10 mouse cellular contexts compared by ENCODE assay signal in the genomic region with DNA sequence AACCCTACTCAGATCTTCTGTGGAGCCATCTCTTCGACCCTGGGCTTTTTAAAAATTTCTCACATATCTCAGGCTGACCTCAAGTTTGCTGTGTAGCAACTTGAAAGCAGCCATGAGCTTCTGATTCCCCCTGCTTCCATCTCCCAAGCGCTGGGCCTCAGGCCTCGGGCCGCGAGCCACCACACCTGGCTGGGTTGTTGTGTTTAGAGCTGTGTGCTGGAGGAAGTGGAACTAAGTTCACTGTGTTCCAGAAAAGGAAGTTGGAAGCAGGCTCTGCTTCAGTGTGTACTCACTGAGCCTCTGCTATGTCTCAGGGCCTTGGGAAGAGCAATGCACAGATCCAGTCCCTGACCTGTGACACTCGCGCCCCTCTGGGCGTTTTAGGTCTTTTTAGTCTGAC. TPM values are rescaled to one million over a fixed set of nuclear protein-coding genes. Genes with fewer than 3 reads are reported as not detected.
DNase-seq lines count a peak whose midpoint lies in the region; ATAC-seq and TF ChIP-seq lines count a peak whose summit lies in the region.
"Had no signal": no experiment of that assay in that cellular context is flagged by ENCODE, and none has a peak within 500 bp of the region (broad histone marks: within the 10 kb centered on the region; RNA-seq: fewer than 3 reads in every experiment).

No protein-coding gene starts in this region.

- DNase-seq in liver, adult 2 months (ENCODE audit: extremely low read depth, low read depth, low spot score): peak; percentile 87
- no peak for DNase-seq in liver
- no peak for DNase-seq in liver, embryonic 11.5 days (ENCODE audit: low spot score)
- DNase-seq in splenic B cell, adult 2 months (ENCODE audit: low read depth, low spot score): peak; percentile 47
- DNase-seq in urinary bladder, postnatal 36 days (ENCODE audit: low spot score in 2 of 2): no peak
- DNase-seq: left cerebral cortex, postnatal 4 days; thymus, adult 18-20 months had no signal

- TF ChIP-seq CTCF in liver, adult 2 months (IDR thresholded peaks at IDR 0.05; ENCODE audit: low read depth, low read length): no peak

- TF ChIP-seq POLR2A in liver, adult 2 months (IDR thresholded peaks at IDR 0.05; ENCODE audit: extremely low read depth, insufficient read depth, low read length): no peak

- peaks cover 8% of the 10 kb centered on the region; the same call in 1 of the 2 replicates for H3K4me1 ChIP-seq in forebrain, embryonic 12.5 days
- H3K4me1 ChIP-seq in forebrain, embryonic 13.5 days: peaks cover 12% of the 10 kb centered on the region
- peaks cover 20% of the 10 kb centered on the region for H3K4me1 ChIP-seq in liver, adult 2 months (ENCODE audit: control insufficient read depth, insufficient read depth, low read length)
- peaks cover 25% of the 10 kb centered on the region for H3K4me1 ChIP-seq in liver, embryonic 11.5 days (replicated peaks; ENCODE audit: control insufficient read depth, insufficient read depth, low read length)

- 95% methylated on average over 8 of the region's 8 CpGs for WGBS in forebrain, embryonic 12.5 days
- WGBS in forebrain, embryonic 13.5 days: 92% methylated on average over 8 of the region's 8 CpGs
- WGBS in liver, adult 2 months: 29% methylated on average over 8 of the region's 8 CpGs
- 79% methylated on average over 8 of the region's 8 CpGs for WGBS in liver, embryonic 11.5 days

- no peaks in the 10 kb centered on the region for H3K9me3 ChIP-seq in forebrain, embryonic 12.5 days
- peaks cover 5% of the 10 kb centered on the region; the same call in 1 of the 2 replicates for H3K9me3 ChIP-seq in forebrain, embryonic 13.5 days (replicated peaks)
- H3K9me3 ChIP-seq in liver, embryonic 11.5 days (ENCODE audit: control insufficient read depth, low read length): no peaks in the 10 kb centered on the region

- no peak for ATAC-seq in forebrain, embryonic 12.5 days (ENCODE audit: low FRiP score)
- no peak for ATAC-seq in forebrain, embryonic 13.5 days
- no peak for ATAC-seq in liver, embryonic 11.5 days (replicated peaks; ENCODE audit: low FRiP score)
- no peak for ATAC-seq in CD4-positive, CD25-positive, alpha-beta regulatory T cell, adult 4 months

- H3K27ac ChIP-seq in forebrain, embryonic 12.5 days: no peak overlapping the region
- H3K27ac ChIP-seq in forebrain, embryonic 13.5 days: no peak overlapping the region
- H3K27ac ChIP-seq in liver, adult 2 months (replicated peaks; ENCODE audit: insufficient read depth, low read depth, low read length): peak overlapping the region; percentile 66
- no peak overlapping the region for H3K27ac ChIP-seq in liver, embryonic 11.5 days (ENCODE audit: low read depth, low read length)

- no peak overlapping the region for H3K4me3 ChIP-seq in forebrain, embryonic 12.5 days (replicated peaks)
- no peak overlapping the region for H3K4me3 ChIP-seq in forebrain, embryonic 13.5 days
- no peak overlapping the region for H3K4me3 ChIP-seq in liver, adult 2 months (ENCODE audit: insufficient read depth, low read depth, low read length)
- H3K4me3 ChIP-seq in liver, embryonic 11.5 days (ENCODE audit: low read depth, low read length): no peak overlapping the region

- H3K4me2 ChIP-seq in forebrain, embryonic 12.5 days: no peak overlapping the region
- no peak overlapping the region for H3K4me2 ChIP-seq in forebrain, embryonic 13.5 days
- H3K4me2 ChIP-seq in liver, embryonic 11.5 days: peak overlapping the region; percentile 11; the same call in 1 of the 2 replicates

- 0 out of 2 replicates have a peak overlapping the region, but pooled peaks have one; percentile 17 for H3K9ac ChIP-seq in forebrain, embryonic 12.5 days
- no peak overlapping the region for H3K9ac ChIP-seq in forebrain, embryonic 13.5 days
- H3K9ac ChIP-seq in liver, adult 2 months (ENCODE audit: low read depth, low read length): peak overlapping the region; percentile 46; the same call in 1 of the 2 replicates
- 0 out of 2 replicates have a peak overlapping the region, but pooled peaks have one; percentile 39 for H3K9ac ChIP-seq in liver, embryonic 11.5 days (ENCODE audit: low read depth, low read length)

- H3K79me2 ChIP-seq in liver, adult 2 months (ENCODE audit: control insufficient read depth, insufficient read depth, low read length): peaks cover 8% of the 10 kb centered on the region; the same call in 1 of the 2 replicates

- peaks cover 18% of the 10 kb centered on the region for H3K36me3 ChIP-seq in forebrain, embryonic 12.5 days (replicated peaks)
- peaks cover 21% of the 10 kb centered on the region for H3K36me3 ChIP-seq in forebrain, embryonic 13.5 days (ENCODE audit: poor library complexity, severe bottlenecking)
- H3K36me3 ChIP-seq in liver, adult 2 months (ENCODE audit: control insufficient read depth, insufficient read depth, low read length): peaks cover 3% of the 10 kb centered on the region; the same call in 1 of the 2 replicates
- peaks cover 13% of the 10 kb centered on the region for H3K36me3 ChIP-seq in liver, embryonic 11.5 days (ENCODE audit: control insufficient read depth, insufficient read depth, low read length)
- peaks cover 6% of the 10 kb centered on the region for H3K36me3 ChIP-seq in splenic B cell, adult 2 months (ENCODE audit: control insufficient read depth, insufficient read depth, low read length, poor library complexity, severe bottlenecking)

- no peaks in the 10 kb centered on the region for H3K27me3 ChIP-seq in forebrain, embryonic 12.5 days
- no peaks in the 10 kb centered on the region for H3K27me3 ChIP-seq in forebrain, embryonic 13.5 days
- H3K27me3 ChIP-seq in liver, adult 2 months (ENCODE audit: control insufficient read depth, insufficient read depth, low read length): no peaks in the 10 kb centered on the region
- H3K27me3 ChIP-seq in liver, embryonic 11.5 days (replicated peaks; ENCODE audit: control insufficient read depth, insufficient read depth, low read length): no peaks in the 10 kb centered on the region
- H3K27me3 ChIP-seq in splenic B cell, adult 2 months (ENCODE audit: control insufficient read depth, insufficient read depth, low read length, poor library complexity, severe bottlenecking): no peaks in the 10 kb centered on the region

RNA-seq across cellular contexts. Expression of gene Hmgcl, which starts 1.9 kb away (rescaled TPM):
- polyA plus RNA-seq in forebrain, embryonic 12.5 days (2016; fragmentation: Nextera tagmentation; extraction: Ambion mirVana): 52.3 and 55.8 TPM in 2 replicates
- polyA plus RNA-seq in forebrain, embryonic 13.5 days (2015; fragmentation: Nextera tagmentation; extraction: Ambion mirVana): 56.2 and 57.1 TPM in 2 replicates
- total RNA-seq in liver, adult 2 months (2014; rRNA removed): 179 and 187 TPM in 2 replicates
- polyA plus RNA-seq in liver, adult 2 months (2012; rRNA removed): 266 and 291 TPM in 2 replicates
- polyA plus RNA-seq in liver, embryonic 11.5 days (2014; fragmentation: Nextera tagmentation; extraction: Ambion mirVana): 97.1 and 104 TPM in 2 replicates
- polyA plus RNA-seq in CD4-positive, CD25-positive, alpha-beta regulatory T cell, adult 4 months (2017; shearing (Covaris generic)): 100 to 1,000 TPM in 1 of 2 experiments, 10 to 100 TPM in 1; 73.7 to 104 TPM

RNA-seq across cellular contexts. Expression of gene Gale, which starts 15.4 kb away (rescaled TPM):
- polyA plus RNA-seq in forebrain, embryonic 12.5 days (2016; fragmentation: Nextera tagmentation; extraction: Ambion mirVana): 28.3 and 30.9 TPM in 2 replicates
- polyA plus RNA-seq in forebrain, embryonic 13.5 days (2015; fragmentation: Nextera tagmentation; extraction: Ambion mirVana): 28.7 and 33.6 TPM in 2 replicates
- 34.2 and 38.5 TPM in 2 replicates for total RNA-seq in liver, adult 2 months (2014; rRNA removed)
- polyA plus RNA-seq in liver, adult 2 months (2012; rRNA removed): 32.0 and 33.6 TPM in 2 replicates
- polyA plus RNA-seq in liver, embryonic 11.5 days (2014; fragmentation: Nextera tagmentation; extraction: Ambion mirVana): 47.7 and 49.8 TPM in 2 replicates
- polyA plus RNA-seq in CD4-positive, CD25-positive, alpha-beta regulatory T cell, adult 4 months (2017; shearing (Covaris generic)): 10 to 100 TPM; 16.2 to 24.8 TPM

RNA-seq across cellular contexts. Expression of gene Lypla2, which starts 24.3 kb away (rescaled TPM):
- polyA plus RNA-seq in forebrain, embryonic 12.5 days (2016; fragmentation: Nextera tagmentation; extraction: Ambion mirVana): 153 and 161 TPM in 2 replicates
- 163 and 173 TPM in 2 replicates for polyA plus RNA-seq in forebrain, embryonic 13.5 days (2015; fragmentation: Nextera tagmentation; extraction: Ambion mirVana)
- total RNA-seq in liver, adult 2 months (2014; rRNA removed): 21.8 and 25.9 TPM in 2 replicates
- 113 and 116 TPM in 2 replicates for polyA plus RNA-seq in liver, adult 2 months (2012; rRNA removed)
- polyA plus RNA-seq in liver, embryonic 11.5 days (2014; fragmentation: Nextera tagmentation; extraction: Ambion mirVana): 104 and 106 TPM in 2 replicates
- polyA plus RNA-seq in CD4-positive, CD25-positive, alpha-beta regulatory T cell, adult 4 months (2017; shearing (Covaris generic)): 10 to 100 TPM; 63.0 to 72.0 TPM

RNA-seq across cellular contexts. Expression of gene Fuca1, which starts 27.6 kb away (rescaled TPM):
- 38.1 and 45.0 TPM in 2 replicates for polyA plus RNA-seq in forebrain, embryonic 12.5 days (2016; fragmentation: Nextera tagmentation; extraction: Ambion mirVana)
- polyA plus RNA-seq in forebrain, embryonic 13.5 days (2015; fragmentation: Nextera tagmentation; extraction: Ambion mirVana): 41.7 and 56.6 TPM in 2 replicates
- 45.7 and 46.4 TPM in 2 replicates for total RNA-seq in liver, adult 2 months (2014; rRNA removed)
- polyA plus RNA-seq in liver, adult 2 months (2012; rRNA removed): 54.9 and 58.7 TPM in 2 replicates
- 39.6 and 47.7 TPM in 2 replicates for polyA plus RNA-seq in liver, embryonic 11.5 days (2014; fragmentation: Nextera tagmentation; extraction: Ambion mirVana)
- 10 to 100 TPM; 83.9 to 95.9 TPM for polyA plus RNA-seq in CD4-positive, CD25-positive, alpha-beta regulatory T cell, adult 4 months (2017; shearing (Covaris generic))

RNA-seq across cellular contexts. Expression of gene Pithd1, which starts 38.9 kb away (rescaled TPM):
- polyA plus RNA-seq in forebrain, embryonic 12.5 days (2016; fragmentation: Nextera tagmentation; extraction: Ambion mirVana): 60.2 and 64.6 TPM in 2 replicates
- 50.9 and 53.6 TPM in 2 replicates for polyA plus RNA-seq in forebrain, embryonic 13.5 days (2015; fragmentation: Nextera tagmentation; extraction: Ambion mirVana)
- total RNA-seq in liver, adult 2 months (2014; rRNA removed): 20.3 and 21.0 TPM in 2 replicates
- polyA plus RNA-seq in liver, adult 2 months (2012; rRNA removed): 28.8 and 41.0 TPM in 2 replicates
- polyA plus RNA-seq in liver, embryonic 11.5 days (2014; fragmentation: Nextera tagmentation; extraction: Ambion mirVana): 96.9 and 106 TPM in 2 replicates
- polyA plus RNA-seq in CD4-positive, CD25-positive, alpha-beta regulatory T cell, adult 4 months (2017; shearing (Covaris generic)): 1 to 10 TPM; 9.3 to 9.7 TPM

Comparison
In these comparisons a context has a peak if more than half of its experiments do, and no peak if none do; other contexts are left out.
1. DNase-seq: peak in liver, adult 2 months (single experiment) and splenic B cell, adult 2 months (single experiment); none in liver (single experiment), liver, embryonic 11.5 days (single experiment) and urinary bladder, postnatal 36 days (0 of 2).